Mouse (Mus musculus): Measurements from ENCODE around the gene Lhcgr. TPM values are rescaled to one million over a fixed set of nuclear protein-coding genes. Genes with fewer than 3 reads are reported as not detected.

The Lhcgr gene
- polyA plus RNA-seq, 1 experiment from 2014 or later, result 0.99 TPM

DNA sequence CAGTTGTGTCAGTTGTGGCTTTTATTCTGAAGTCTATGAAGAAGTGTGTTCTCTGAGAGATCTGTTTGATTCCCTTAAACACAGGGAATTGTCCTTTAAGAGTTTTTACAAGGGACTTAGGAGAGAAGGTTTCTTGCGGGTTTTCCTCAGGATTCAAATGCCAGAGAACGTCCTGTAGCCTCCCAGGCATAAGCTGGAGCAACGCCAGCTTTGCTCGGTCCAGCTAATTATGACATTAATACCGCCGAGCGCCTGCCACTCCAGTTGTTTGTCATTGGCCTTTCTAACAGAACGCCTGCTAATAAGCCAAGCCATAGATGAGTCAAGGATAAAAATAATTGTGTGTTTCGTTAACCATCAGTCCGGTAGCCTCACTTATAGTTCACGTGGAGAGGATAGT lies 103.6 kb downstream of the Lhcgr start:
- H3K9me3 ChIP-seq (ENCODE audit: control insufficient read depth, low read length), result no peaks in the 10 kb centered on the region
- no peak overlapping the region for H3K4me3 ChIP-seq (ENCODE audit: low read depth, low read length)
- 88% methylated on average over 11 of the region's 11 CpGs for WGBS
- H3K4me2 ChIP-seq (ENCODE audit: low read depth), result no peak overlapping the region
- no peak overlapping the region for H3K9ac ChIP-seq (ENCODE audit: low read length)
- no peak overlapping the region for H3K27ac ChIP-seq (ENCODE audit: low read depth, low read length)
- ATAC-seq (ENCODE audit: insufficient read depth, low FRiP score, low TSS enrichment) (no peak), DNase-seq (ENCODE audit: low spot score) (no peak)
- H3K4me1 ChIP-seq (ENCODE audit: control insufficient read depth, insufficient read depth, low read length), result no peaks in the 10 kb centered on the region
- H3K36me3 ChIP-seq (ENCODE audit: control insufficient read depth, insufficient read depth, low read length), result no peaks in the 10 kb centered on the region
- H3K27me3 ChIP-seq (ENCODE audit: control insufficient read depth, insufficient read depth, low read length), result no peaks in the 10 kb centered on the region

DNA sequence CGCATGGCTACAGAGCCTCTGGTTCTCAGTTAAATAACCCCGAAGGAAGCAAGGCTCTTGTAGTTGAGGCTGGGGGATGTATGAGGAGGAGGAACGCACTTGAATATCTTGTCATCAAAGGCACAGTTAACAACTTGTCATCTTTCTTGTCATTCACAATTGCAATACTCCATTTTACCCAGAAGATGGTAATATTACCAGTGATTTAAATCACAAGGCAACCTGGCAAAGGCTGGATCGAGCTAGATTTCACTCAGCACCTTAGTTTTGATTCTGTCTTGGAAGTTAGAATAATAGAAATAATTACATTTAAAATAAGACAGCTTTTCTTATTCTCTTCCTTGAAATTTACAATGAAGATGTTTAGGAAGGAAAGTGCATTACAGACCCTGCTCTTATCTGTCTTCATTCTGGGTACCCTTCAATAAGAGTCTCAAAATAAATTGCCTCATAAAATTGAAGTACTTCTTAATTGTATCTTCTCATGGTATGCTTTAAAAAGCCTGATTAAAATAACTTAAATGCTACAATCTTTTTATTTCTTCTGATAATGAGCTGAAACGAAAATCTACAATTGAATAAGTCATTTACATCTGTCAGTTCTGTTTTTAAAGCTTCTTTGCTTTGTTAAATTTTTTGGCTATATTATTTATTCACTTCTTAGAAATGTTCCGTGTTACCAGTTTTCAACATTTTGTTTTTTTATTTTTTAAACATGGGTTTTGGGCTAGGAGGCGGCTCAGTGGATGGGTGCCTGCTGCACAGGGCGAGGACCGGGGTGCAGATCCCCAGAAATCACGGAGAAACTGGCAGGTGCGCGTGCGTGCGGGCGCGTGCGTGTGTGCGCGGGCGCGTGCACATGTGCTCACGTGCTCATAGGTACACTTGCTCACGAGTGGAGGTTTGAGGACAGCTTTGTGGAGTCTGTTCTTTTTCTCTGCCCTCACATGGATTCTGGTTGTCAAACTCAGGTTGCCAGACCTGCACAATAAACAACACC lies 116.2 kb downstream of the Lhcgr start:
- Histone ChIP-seq H3K4me2 (ENCODE audit: low read depth) (no peak overlapping the region), H3K27ac (ENCODE audit: low read depth, low read length) (no peak overlapping the region), H3K36me3 (ENCODE audit: control insufficient read depth, insufficient read depth, low read length) (no peaks in the 10 kb centered on the region), H3K4me1 (ENCODE audit: control insufficient read depth, insufficient read depth, low read length) (no peaks in the 10 kb centered on the region), H3K27me3 (ENCODE audit: control insufficient read depth, insufficient read depth, low read length) (no peaks in the 10 kb centered on the region), H3K9me3 (ENCODE audit: control insufficient read depth, low read length) (no peaks in the 10 kb centered on the region), H3K9ac (ENCODE audit: low read length) (no peak overlapping the region), H3K4me3 (ENCODE audit: low read depth, low read length) (no peak overlapping the region)
- WGBS, result 92% methylated on average over 23 of the region's 23 CpGs
- no peak for DNase-seq (ENCODE audit: low spot score)
- no peak for ATAC-seq (ENCODE audit: insufficient read depth, low FRiP score, low TSS enrichment)

DNA sequence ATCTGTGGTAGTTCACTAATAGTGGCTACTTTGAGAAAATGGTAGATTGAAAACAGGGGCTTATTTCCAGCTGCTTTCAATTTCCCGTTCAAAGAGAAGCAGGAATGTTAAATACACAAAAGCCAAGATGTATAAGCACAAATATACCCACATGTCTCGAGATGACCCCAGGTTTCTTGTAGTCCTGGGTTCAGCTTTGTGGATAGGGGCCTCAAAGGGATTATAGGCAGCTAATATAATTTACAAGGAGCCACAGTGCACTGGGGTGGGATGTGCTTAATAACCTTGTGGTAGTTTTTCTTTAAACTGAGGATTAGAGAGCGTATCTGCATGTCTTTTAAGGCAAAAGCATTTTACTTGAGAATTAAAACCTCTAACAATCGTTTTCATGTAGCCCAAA lies 121.0 kb downstream of the Lhcgr start:
- Histone ChIP-seq H3K27ac (ENCODE audit: low read depth, low read length) (no peak overlapping the region), H3K9ac (ENCODE audit: low read length) (no peak overlapping the region), H3K36me3 (ENCODE audit: control insufficient read depth, insufficient read depth, low read length) (no peaks in the 10 kb centered on the region), H3K9me3 (ENCODE audit: control insufficient read depth, low read length) (no peaks in the 10 kb centered on the region), H3K4me2 (ENCODE audit: low read depth) (no peak overlapping the region), H3K27me3 (ENCODE audit: control insufficient read depth, insufficient read depth, low read length) (no peaks in the 10 kb centered on the region), H3K4me3 (ENCODE audit: low read depth, low read length) (no peak overlapping the region), H3K4me1 (ENCODE audit: control insufficient read depth, insufficient read depth, low read length) (no peaks in the 10 kb centered on the region)
- DNase-seq (ENCODE audit: low spot score) (no peak), ATAC-seq (ENCODE audit: insufficient read depth, low FRiP score, low TSS enrichment) (no peak)
- 70% methylated on average over 4 of the region's 4 CpGs for WGBS

DNA sequence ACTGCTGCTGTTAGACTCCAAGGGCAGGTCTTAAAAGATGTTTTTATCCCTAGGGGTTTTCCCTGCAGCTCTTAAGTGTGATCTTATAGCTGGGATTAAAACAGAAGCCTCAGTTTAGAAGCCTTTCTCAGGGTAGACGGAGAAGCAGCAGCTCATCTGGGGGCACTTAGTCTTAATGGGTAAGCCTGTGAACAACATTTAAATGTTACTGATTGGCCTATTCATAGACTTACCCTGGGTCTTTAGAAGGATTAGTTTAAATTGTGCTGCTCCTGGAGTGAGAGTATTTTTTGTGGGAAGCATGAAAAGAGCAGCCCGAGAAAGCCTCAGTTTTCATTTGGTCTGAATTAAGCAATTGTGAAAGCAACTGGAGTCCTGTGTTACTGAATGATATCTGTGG lies 121.9 kb downstream of the Lhcgr start:
- ATAC-seq (ENCODE audit: insufficient read depth, low FRiP score, low TSS enrichment) (no peak), DNase-seq (ENCODE audit: low spot score) (no peak)
- 67% methylated on average over 2 of the region's 2 CpGs for WGBS
- no peak overlapping the region for H3K27ac ChIP-seq (ENCODE audit: low read depth, low read length)
- H3K4me2 ChIP-seq (ENCODE audit: low read depth), result no peak overlapping the region
- H3K36me3 ChIP-seq (ENCODE audit: control insufficient read depth, insufficient read depth, low read length), result no peaks in the 10 kb centered on the region
- no peaks in the 10 kb centered on the region for H3K4me1 ChIP-seq (ENCODE audit: control insufficient read depth, insufficient read depth, low read length)
- no peaks in the 10 kb centered on the region for H3K9me3 ChIP-seq (ENCODE audit: control insufficient read depth, low read length)
- no peak overlapping the region for H3K4me3 ChIP-seq (ENCODE audit: low read depth, low read length)
- no peaks in the 10 kb centered on the region for H3K27me3 ChIP-seq (ENCODE audit: control insufficient read depth, insufficient read depth, low read length)
- no peak overlapping the region for H3K9ac ChIP-seq (ENCODE audit: low read length)

DNA sequence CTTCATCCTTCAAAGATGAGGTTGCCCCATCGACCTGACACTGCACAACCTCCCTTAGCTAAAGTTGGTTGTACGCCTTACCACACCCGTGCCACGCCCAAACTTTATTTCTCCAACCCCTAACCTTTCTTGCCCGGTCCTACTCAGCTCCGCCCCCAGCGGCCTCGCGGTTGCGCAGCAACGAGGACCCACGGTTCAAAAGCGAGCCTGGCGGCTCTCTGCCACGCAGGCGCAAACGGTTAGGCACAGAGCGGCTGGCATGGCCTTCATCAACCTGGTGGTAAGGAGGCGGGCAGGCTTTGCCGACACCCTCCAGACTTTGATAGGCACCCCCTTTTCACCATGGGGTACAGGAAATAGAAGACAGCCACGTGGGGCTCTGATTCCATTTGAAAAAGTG lies 123.3 kb downstream of the Lhcgr start, which contains the start of gene Gtf2a1l:
Gene Gtf2a1l (plus strand): TSS at position 209 of the 400 bp plus-strand sequence.
- Histone ChIP-seq H3K4me2 (ENCODE audit: low read depth) (no peak within 1 kb of the TSS), H3K9ac (ENCODE audit: low read length) (no peak within 1 kb of the TSS), H3K4me3 (ENCODE audit: low read depth, low read length) (no peak within 1 kb of the TSS), H3K4me1 (ENCODE audit: control insufficient read depth, insufficient read depth, low read length) (no peaks in the 10 kb centered on the region), H3K27me3 (ENCODE audit: control insufficient read depth, insufficient read depth, low read length) (no peaks in the 10 kb centered on the region), H3K36me3 (ENCODE audit: control insufficient read depth, insufficient read depth, low read length) (no peaks in the 10 kb centered on the region), H3K9me3 (ENCODE audit: control insufficient read depth, low read length) (no peaks in the 10 kb centered on the region), H3K27ac (ENCODE audit: low read depth, low read length) (no peak within 1 kb of the TSS)
- WGBS, result 34% methylated on average over 21 of the region's 21 CpGs
- peak; percentile 72 for ATAC-seq (ENCODE audit: insufficient read depth, low FRiP score, low TSS enrichment)
- DNase-seq (ENCODE audit: low spot score), result peak; percentile 62

Other genes with a start within 250 kb of the Lhcgr start
- gene Ston1, start 194.3 kb downstream of the Lhcgr start, polyA plus RNA-seq (2014; fragmentation: Nextera tagmentation; extraction: Ambion mirVana), result 2.8 and 4.0 TPM in 2 replicates
- 0.31 TPM in 2 replicates for gene Gtf2a1l, start 123.3 kb downstream of the Lhcgr start, polyA plus RNA-seq (2014; fragmentation: Nextera tagmentation; extraction: Ambion mirVana)

Measured in neural tube, embryonic 11.5 days (tissue).